Mouse (Mus musculus): ENCODE results near the gene Gm6525.

Gm6525 gene

GRCm38 (mm10) chr3:84173581-84174154 is at the start of gene Gm6525:
Gene Gm6525, plus strand, starts transcription at chr3:84174104.
- no peak for DNase-seq (ENCODE audit: low spot score)

GRCm38 (mm10) chr3:84125704-84126289 is 48.1 kb upstream of the Gm6525 start:
- DNase-seq (ENCODE audit: low spot score) = no peak

GRCm38 (mm10) chr3:84126721-84127120 is 47.2 kb upstream of the Gm6525 start:
- no peak for DNase-seq (ENCODE audit: low spot score)

- DNase-seq (ENCODE audit: low spot score) = no peak
These were observed 46.5 kb upstream of the Gm6525 start for GRCm38 (mm10) chr3:84127431-84127830.

GRCm38 (mm10) chr3:84128871-84129870 is 44.7 kb upstream of the Gm6525 start:
- no peak for DNase-seq (ENCODE audit: low spot score)

GRCm38 (mm10) chr3:84130776-84131175 is 43.1 kb upstream of the Gm6525 start:
- no peak for DNase-seq (ENCODE audit: low spot score)

GRCm38 (mm10) chr3:84131369-84131768 is 42.5 kb upstream of the Gm6525 start:
- no peak for DNase-seq (ENCODE audit: low spot score)

- no peak for DNase-seq (ENCODE audit: low spot score)
These were observed 38.5 kb upstream of the Gm6525 start for GRCm38 (mm10) chr3:84135387-84135786.

GRCm38 (mm10) chr3:84135933-84136332 is 38.0 kb upstream of the Gm6525 start:
- DNase-seq (ENCODE audit: low spot score) = no peak

- DNase-seq (ENCODE audit: low spot score) = no peak
These were observed 37.4 kb upstream of the Gm6525 start for GRCm38 (mm10) chr3:84136509-84136908.

- DNase-seq (ENCODE audit: low spot score) = no peak
These were observed 33.0 kb upstream of the Gm6525 start for GRCm38 (mm10) chr3:84140947-84141346.

GRCm38 (mm10) chr3:84149831-84150230 is 24.1 kb upstream of the Gm6525 start:
- DNase-seq (ENCODE audit: low spot score) = no peak

- DNase-seq (ENCODE audit: low spot score) = no peak
These were observed 19.2 kb upstream of the Gm6525 start for GRCm38 (mm10) chr3:84154721-84155141.

- no peak for DNase-seq (ENCODE audit: low spot score)
These were observed 18.8 kb upstream of the Gm6525 start for GRCm38 (mm10) chr3:84155146-84155545.

GRCm38 (mm10) chr3:84155558-84156006 is 18.3 kb upstream of the Gm6525 start, which contains the start of gene Mnd1:
Gene Mnd1, minus strand, starts transcription at chr3:84155786.
- peak; percentile 98 for DNase-seq (ENCODE audit: low spot score)

GRCm38 (mm10) chr3:84156105-84156504 is 17.8 kb upstream of the Gm6525 start:
- no peak for DNase-seq (ENCODE audit: low spot score)

GRCm38 (mm10) chr3:84157011-84157410 is 16.9 kb upstream of the Gm6525 start:
- DNase-seq (ENCODE audit: low spot score) = no peak

- DNase-seq (ENCODE audit: low spot score) = no peak
These were observed 16.1 kb upstream of the Gm6525 start for GRCm38 (mm10) chr3:84157559-84158350.

- no peak for DNase-seq (ENCODE audit: low spot score)
These were observed 8.5 kb upstream of the Gm6525 start for GRCm38 (mm10) chr3:84165391-84165790.

- DNase-seq (ENCODE audit: low spot score) = no peak
These were observed 7.8 kb upstream of the Gm6525 start for GRCm38 (mm10) chr3:84166073-84166472.

- no peak for DNase-seq (ENCODE audit: low spot score)
These were observed 5.0 kb upstream of the Gm6525 start for GRCm38 (mm10) chr3:84168943-84169342.

Data from urinary bladder, postnatal 10 days (tissue).